Mouse (Mus musculus): ENCODE results near the gene Rhov.

- TF ChIP-seq HCFC1 (IDR thresholded peaks at IDR 0.05; ENCODE audit: borderline replicate concordance, insufficient read depth, low read length) (no peak), CHD2 (IDR thresholded peaks at IDR 0.05; ENCODE audit: low read depth, low read length) (no peak), MAFK (IDR thresholded peaks at IDR 0.05; ENCODE audit: insufficient read depth, low read depth, low read length) (no peak)
Measured at GRCm38 (mm10) chr2:119297506-119297905, 26.4 kb upstream of the Rhov start.

Measured in ES-E14 (cell line).